In genomic region chr10:53378981-53379708, GRCm38 (mm10) we compare ENCODE assay signal across 8 mouse cellular contexts. TPM values are rescaled to one million over a fixed set of nuclear protein-coding genes. Genes with fewer than 3 reads are reported as not detected.
A peak's percentile ranks its signal among the peaks of the same experiment; 100 is the strongest.
DNase-seq lines count a peak whose midpoint lies in the region; ATAC-seq and TF ChIP-seq lines count a peak whose summit lies in the region.

No protein-coding gene starts in this region.

- peak overlapping the region; percentile 100 for H3K4me3 ChIP-seq in cerebellum, adult 2 months (replicated peaks; ENCODE audit: insufficient read depth, low read depth, low read length)
- peak overlapping the region; percentile 92 for H3K4me3 ChIP-seq in forebrain, embryonic 15.5 days
- H3K4me3 ChIP-seq in intestine, postnatal 0 days (ENCODE audit: low read depth, low read length): peak overlapping the region; percentile 72
- H3K4me3 ChIP-seq in liver, embryonic 16.5 days (ENCODE audit: low read depth, low read length): peak overlapping the region; percentile 88
- peak overlapping the region; percentile 79 for H3K4me3 ChIP-seq in olfactory bulb, adult 2 months (ENCODE audit: insufficient read depth, low read depth, low read length)

- H3K9ac ChIP-seq in forebrain, embryonic 15.5 days (replicated peaks): peak overlapping the region; percentile 98
- H3K9ac ChIP-seq in intestine, postnatal 0 days (ENCODE audit: low read depth, low read length): peak overlapping the region; percentile 87
- peak overlapping the region; percentile 88 for H3K9ac ChIP-seq in liver, embryonic 16.5 days (ENCODE audit: low read depth, low read length)

- peaks cover 2% of the 10 kb centered on the region; the same call in 1 of the 2 replicates for H3K4me1 ChIP-seq in cerebellum, adult 2 months (ENCODE audit: control insufficient read depth, insufficient read depth, low read length)
- peaks cover 28% of the 10 kb centered on the region for H3K4me1 ChIP-seq in forebrain, embryonic 15.5 days
- 0 out of 2 replicates have a peak, but pooled peaks cover 4% of the 10 kb centered on the region for H3K4me1 ChIP-seq in intestine, postnatal 0 days (replicated peaks; ENCODE audit: control insufficient read depth, insufficient read depth, low read length)
- H3K4me1 ChIP-seq in liver, embryonic 16.5 days (ENCODE audit: control insufficient read depth, low read depth, low read length): peaks cover 12% of the 10 kb centered on the region
- H3K4me1 ChIP-seq in olfactory bulb, adult 2 months (ENCODE audit: control insufficient read depth, insufficient read depth, low read length): no peaks in the 10 kb centered on the region

- H3K36me3 ChIP-seq in forebrain, embryonic 15.5 days: no peaks in the 10 kb centered on the region
- no peaks in the 10 kb centered on the region for H3K36me3 ChIP-seq in intestine, postnatal 0 days (ENCODE audit: control insufficient read depth, insufficient read depth)
- H3K36me3 ChIP-seq in liver, embryonic 16.5 days (ENCODE audit: control insufficient read depth, insufficient read depth): no peaks in the 10 kb centered on the region

- peak overlapping the region; percentile 62 for H3K4me2 ChIP-seq in forebrain, embryonic 15.5 days (replicated peaks)
- peak overlapping the region; percentile 87 for H3K4me2 ChIP-seq in intestine, postnatal 0 days (replicated peaks; ENCODE audit: low read depth)
- H3K4me2 ChIP-seq in liver, embryonic 16.5 days (ENCODE audit: low read depth, low read length): peak overlapping the region; percentile 91

- no peak for TF ChIP-seq CTCF in cerebellum, adult 2 months (IDR thresholded peaks at IDR 0.05; ENCODE audit: borderline replicate concordance, insufficient read depth, low read depth, low read length)
- no peak for TF ChIP-seq CTCF in intestine, postnatal 0 days (IDR thresholded peaks at IDR 0.05; ENCODE audit: low read depth)
- 0 out of 2 replicates have a peak, but pooled peaks have one; percentile 1 for TF ChIP-seq CTCF in olfactory bulb, adult 2 months (IDR thresholded peaks at IDR 0.05; ENCODE audit: insufficient read depth, low read depth, low read length)

- peak; percentile 86 for ATAC-seq in forebrain, embryonic 15.5 days (replicated peaks)
- peak; percentile 82 for ATAC-seq in intestine, postnatal 0 days
- ATAC-seq in liver, embryonic 16.5 days (ENCODE audit: low read depth): peak; percentile 72

- H3K27ac ChIP-seq in cerebellum, adult 2 months (ENCODE audit: insufficient read depth, low read length): peak overlapping the region; percentile 99
- peak overlapping the region; percentile 99 for H3K27ac ChIP-seq in forebrain, embryonic 15.5 days (replicated peaks)
- peak overlapping the region; percentile 89 for H3K27ac ChIP-seq in intestine, postnatal 0 days (ENCODE audit: low read depth, low read length)
- peak overlapping the region; percentile 86 for H3K27ac ChIP-seq in liver, embryonic 16.5 days (ENCODE audit: low read length)
- H3K27ac ChIP-seq in olfactory bulb, adult 2 months (ENCODE audit: insufficient read depth, low read depth, low read length): peak overlapping the region; percentile 70

- under 1% methylated on average over 59 of the region's 59 CpGs for WGBS in cerebellum, adult 2 months
- under 1% methylated on average over 54 of the region's 59 CpGs for WGBS in forebrain, embryonic 15.5 days
- under 1% methylated on average over 57 of the region's 59 CpGs for WGBS in intestine, postnatal 0 days
- WGBS in liver, embryonic 16.5 days (ENCODE audit: insufficient replicate concordance): under 1% methylated on average over 51 of the region's 59 CpGs
- WGBS in olfactory bulb, adult 2 months: under 1% methylated on average over 59 of the region's 59 CpGs

- no peak for TF ChIP-seq POLR2A in cerebellum, adult 2 months (IDR thresholded peaks at IDR 0.05; ENCODE audit: borderline replicate concordance, insufficient read depth, low read length)
- TF ChIP-seq POLR2A in olfactory bulb, adult 2 months (IDR thresholded peaks at IDR 0.05; ENCODE audit: insufficient read depth, low read depth, low read length): no peak

- H3K9me3 ChIP-seq in forebrain, embryonic 15.5 days: no peaks in the 10 kb centered on the region
- H3K9me3 ChIP-seq in intestine, postnatal 0 days (ENCODE audit: control insufficient read depth): no peaks in the 10 kb centered on the region
- no peaks in the 10 kb centered on the region for H3K9me3 ChIP-seq in liver, embryonic 16.5 days (replicated peaks; ENCODE audit: control insufficient read depth, low read length)

- DNase-seq in urinary bladder, adult 2 months (ENCODE audit: low spot score): peak; percentile 71
- DNase-seq in urinary bladder, postnatal 36 days (ENCODE audit: low spot score in 2 of 2): no peak
- peak; percentile 61 to 75 for DNase-seq in cerebellum, adult 2 months
- DNase-seq in adrenal gland, postnatal 14 days: no peak

- H3K27me3 ChIP-seq in cerebellum, adult 2 months (ENCODE audit: control insufficient read depth, insufficient read depth, low read length): no peaks in the 10 kb centered on the region
- H3K27me3 ChIP-seq in forebrain, embryonic 15.5 days: no peaks in the 10 kb centered on the region
- H3K27me3 ChIP-seq in intestine, postnatal 0 days (replicated peaks; ENCODE audit: control insufficient read depth, insufficient read depth, low read length): no peaks in the 10 kb centered on the region
- no peaks in the 10 kb centered on the region for H3K27me3 ChIP-seq in liver, embryonic 16.5 days (ENCODE audit: control insufficient read depth, insufficient read depth, low read depth, low read length)

RNA-seq across cellular contexts. Expression of gene Cep85l, which starts 0.6 kb away (rescaled TPM):
- 7.4 and 9.0 TPM in 2 replicates for polyA plus RNA-seq in urinary bladder, adult 2 months (2012; rRNA removed)
- 8.9 and 9.5 TPM in 2 replicates for polyA plus RNA-seq in cerebellum, adult 2 months (2012; rRNA removed)
- polyA plus RNA-seq in forebrain, embryonic 15.5 days (2015; fragmentation: Nextera tagmentation; extraction: Ambion mirVana): 9.0 and 10.1 TPM in 2 replicates
- polyA plus RNA-seq in intestine, postnatal 0 days (2015; fragmentation: Nextera tagmentation; extraction: Ambion mirVana): 1.5 and 1.9 TPM in 2 replicates
- 1.8 and 1.9 TPM in 2 replicates for polyA plus RNA-seq in liver, embryonic 16.5 days (2015; fragmentation: Nextera tagmentation; extraction: Ambion mirVana)
- polyA plus RNA-seq in olfactory bulb, adult 2 months (2012; ENCODE audit: insufficient read depth, insufficient read length, low replicate concordance, missing spikeins): not detected in 2 replicates
- total RNA-seq in adrenal gland, postnatal 14 days (2021): 17.3 and 18.0 TPM in 2 replicates

RNA-seq across cellular contexts. Expression of gene Pln, which starts 41.7 kb away (rescaled TPM):
- 12.2 and 14.3 TPM in 2 replicates for polyA plus RNA-seq in urinary bladder, adult 2 months (2012; rRNA removed)
- 1.9 and 2.8 TPM in 2 replicates for polyA plus RNA-seq in cerebellum, adult 2 months (2012; rRNA removed)
- 1.9 and 2.6 TPM in 2 replicates for polyA plus RNA-seq in forebrain, embryonic 15.5 days (2015; fragmentation: Nextera tagmentation; extraction: Ambion mirVana)
- polyA plus RNA-seq in intestine, postnatal 0 days (2015; fragmentation: Nextera tagmentation; extraction: Ambion mirVana): 6.4 and 10.8 TPM in 2 replicates
- polyA plus RNA-seq in liver, embryonic 16.5 days (2015; fragmentation: Nextera tagmentation; extraction: Ambion mirVana): 0.39 and 0.66 TPM in 2 replicates
- polyA plus RNA-seq in olfactory bulb, adult 2 months (2012; ENCODE audit: insufficient read depth, insufficient read length, low replicate concordance, missing spikeins): not detected in 2 replicates
- 0.30 TPM in 1 of 2 replicates, not detected in the other for total RNA-seq in adrenal gland, postnatal 14 days (2021)

Comparison
In these comparisons a context has a peak if more than half of its experiments do, and no peak if none do; other contexts are left out.
1. DNase-seq: peak in urinary bladder, adult 2 months (single experiment) and cerebellum, adult 2 months (2 of 2); none in urinary bladder, postnatal 36 days (0 of 2) and adrenal gland, postnatal 14 days (single experiment).
2. Peak in every context shown above with its lines, with median percentiles within 50 percentile points of each other: H3K27ac ChIP-seq, H3K4me3 ChIP-seq, ATAC-seq, H3K4me2 ChIP-seq and H3K9ac ChIP-seq.